In genomic region chr6:87009692-87010328, GRCm38 (mm10) we compare ENCODE assay signal across 7 mouse cellular contexts. TPM values are rescaled to one million over a fixed set of nuclear protein-coding genes. Genes with fewer than 3 reads are reported as not detected.
DNase-seq lines count a peak whose midpoint lies in the region; ATAC-seq lines count a peak whose summit lies in the region.

No protein-coding gene starts in this region.

- no peaks in the 10 kb centered on the region; the same call in 1 of the 2 replicates for H3K36me3 ChIP-seq in intestine, embryonic 15.5 days
- peaks cover 14% of the 10 kb centered on the region for H3K36me3 ChIP-seq in midbrain, embryonic 10.5 days

- intact Hi-C loops in gastrocnemius, postnatal 36 days (cut with DNase I): no loop called here
- intact Hi-C loops in left cerebral cortex, postnatal 25 days (cut with DNase I): no loop called here

- H3K9ac ChIP-seq in intestine, embryonic 15.5 days: peak overlapping the region; percentile 94

- H3K4me1 ChIP-seq in intestine, embryonic 15.5 days (replicated peaks): peaks cover 5% of the 10 kb centered on the region; the same call in 1 of the 2 replicates
- peaks cover 17% of the 10 kb centered on the region for H3K4me1 ChIP-seq in midbrain, embryonic 10.5 days

- H3K27me3 ChIP-seq in intestine, embryonic 15.5 days (replicated peaks): no peaks in the 10 kb centered on the region
- H3K27me3 ChIP-seq in midbrain, embryonic 10.5 days (ENCODE audit: low read depth, poor library complexity, severe bottlenecking): no peaks in the 10 kb centered on the region

- H3K27ac ChIP-seq in intestine, embryonic 15.5 days: peak overlapping the region; percentile 86
- H3K27ac ChIP-seq in midbrain, embryonic 10.5 days (replicated peaks): peak overlapping the region; percentile 95

- H3K4me3 ChIP-seq in intestine, embryonic 15.5 days (replicated peaks): peak overlapping the region; percentile 81
- peak overlapping the region; percentile 92 for H3K4me3 ChIP-seq in midbrain, embryonic 10.5 days

- peak; percentile 98 for ATAC-seq in intestine, embryonic 15.5 days

- under 1% methylated on average over 36 of the region's 36 CpGs for WGBS in intestine, embryonic 15.5 days
- WGBS in midbrain, embryonic 10.5 days: 0% methylated on average over 36 of the region's 36 CpGs

- H3K4me2 ChIP-seq in intestine, embryonic 15.5 days (replicated peaks): peak overlapping the region; percentile 57

- H3K9me3 ChIP-seq in intestine, embryonic 15.5 days: no peaks in the 10 kb centered on the region
- no peaks in the 10 kb centered on the region for H3K9me3 ChIP-seq in midbrain, embryonic 10.5 days (replicated peaks)

- DNase-seq in adrenal gland, adult 2 months: peak; percentile 96
- peak; percentile 89 for DNase-seq in embryo, embryonic 11.5 days (ENCODE audit: low read depth, low spot score)
- peak; percentile 90 to 94 for DNase-seq in gastrocnemius, postnatal 36 days
- DNase-seq in left cerebral cortex, postnatal 25 days (ENCODE audit: low spot score in 2 of 2): peak; percentile 93 to 95
- DNase-seq in midbrain, embryonic 10.5 days (ENCODE audit: low spot score): peak; percentile 93
- DNase-seq in right cerebral cortex, postnatal 4 days: peak; percentile 96

RNA-seq across cellular contexts. Expression of gene Nfu1, which starts 0.8 kb away (rescaled TPM):
- 10 to 100 TPM; 84.3 to 92.5 TPM for total RNA-seq in adrenal gland, adult 2 months (2021)
- 57.6 and 66.9 TPM in 2 replicates for polyA plus RNA-seq in adrenal gland, adult 2 months (2012; rRNA removed)
- total RNA-seq in gastrocnemius, postnatal 36 days (2021): 10 to 100 TPM; 55.8 to 56.2 TPM
- polyA plus RNA-seq in intestine, embryonic 15.5 days (2015; fragmentation: Nextera tagmentation; extraction: Ambion mirVana): 107 and 109 TPM in 2 replicates
- total RNA-seq in left cerebral cortex, postnatal 25 days (2021): 10 to 100 TPM; 54.4 to 58.0 TPM
- polyA plus RNA-seq in midbrain, embryonic 10.5 days (2016; fragmentation: Nextera tagmentation; extraction: Ambion mirVana): 88.3 and 93.9 TPM in 2 replicates

RNA-seq across cellular contexts. Expression of gene Gfpt1, which starts 32.8 kb away (rescaled TPM):
- total RNA-seq in adrenal gland, adult 2 months (2021): 10 to 100 TPM; 37.1 to 42.4 TPM
- 3.0 and 4.3 TPM in 2 replicates for polyA plus RNA-seq in adrenal gland, adult 2 months (2012; rRNA removed)
- total RNA-seq in gastrocnemius, postnatal 36 days (2021): 10 to 100 TPM; 23.7 to 27.7 TPM
- polyA plus RNA-seq in intestine, embryonic 15.5 days (2015; fragmentation: Nextera tagmentation; extraction: Ambion mirVana): 22.5 and 23.4 TPM in 2 replicates
- 10 to 100 TPM; 53.6 to 56.9 TPM for total RNA-seq in left cerebral cortex, postnatal 25 days (2021)
- polyA plus RNA-seq in midbrain, embryonic 10.5 days (2016; fragmentation: Nextera tagmentation; extraction: Ambion mirVana): 11.5 and 13.3 TPM in 2 replicates

Comparison
In these comparisons a context has a peak if more than half of its experiments do, and no peak if none do; other contexts are left out.
1. Peak in every context shown above with its lines: DNase-seq, ATAC-seq, H3K4me3 ChIP-seq and H3K27ac ChIP-seq.